Mouse (Mus musculus): ENCODE measurements at regions not wholly inside any gene's neighbourhood (a gene's known extent, or its start where the extent isn't known, plus 50 kb on each side); places are given as distances from the start of the nearest gene placed in this dataset.

GRCm38 (mm10) chr14:114857689-114858088 lies 234.3 kb upstream of the Gpc5 start:
- in situ Hi-C loops (cut with MboI, MseI) = no loop called here

- in situ Hi-C loops (cut with MboI, MseI) = loop anchor here (10.0 kb wide), 1 partner anchor 511 kb away; no protein-coding TSS in a partner anchor
Observed at GRCm38 (mm10) chr14:114863585-114863984, 228.4 kb upstream of the Gpc5 start.

GRCm38 (mm10) chr14:114864102-114864501 lies 227.9 kb upstream of the Gpc5 start:
- in situ Hi-C loops (cut with MboI, MseI) = loop anchor here (10.0 kb wide), 1 partner anchor 511 kb away; no protein-coding TSS in a partner anchor

- in situ Hi-C loops (cut with MboI, MseI) = loop anchor here (10.0 kb wide), 1 partner anchor 506 kb away; no protein-coding TSS in a partner anchor
Observed at GRCm38 (mm10) chr14:114869233-114869632, 222.8 kb upstream of the Gpc5 start.

- in situ Hi-C loops (cut with MboI, MseI) = no loop called here
Observed at GRCm38 (mm10) chr14:114875101-114875500, 216.9 kb upstream of the Gpc5 start.

GRCm38 (mm10) chr14:114876427-114876826 lies 215.6 kb upstream of the Gpc5 start:
- in situ Hi-C loops (cut with MboI, MseI) = no loop called here

GRCm38 (mm10) chr14:114877477-114877876 lies 214.5 kb upstream of the Gpc5 start:
- in situ Hi-C loops (cut with MboI, MseI) = no loop called here

GRCm38 (mm10) chr14:114880291-114880690 lies 211.7 kb upstream of the Gpc5 start:
- in situ Hi-C loops (cut with MboI, MseI) = no loop called here

- in situ Hi-C loops (cut with MboI, MseI) = no loop called here
Observed at GRCm38 (mm10) chr14:114904109-114904508, 187.9 kb upstream of the Gpc5 start.

GRCm38 (mm10) chr14:114912271-114912670 lies 179.7 kb upstream of the Gpc5 start:
- in situ Hi-C loops (cut with MboI, MseI) = loop anchor here (10.0 kb wide), 1 partner anchor 1667 kb away; no protein-coding TSS in a partner anchor

- in situ Hi-C loops (cut with MboI, MseI) = loop anchor here (10.0 kb wide), 1 partner anchor 1668 kb away; no protein-coding TSS in a partner anchor
Observed at GRCm38 (mm10) chr14:114913238-114913637, 178.8 kb upstream of the Gpc5 start.

GRCm38 (mm10) chr14:114945744-114946143 lies 146.3 kb upstream of the Gpc5 start:
- in situ Hi-C loops (cut with MboI, MseI) = no loop called here

- in situ Hi-C loops (cut with MboI, MseI) = no loop called here
Observed at GRCm38 (mm10) chr14:114946321-114946720, 145.7 kb upstream of the Gpc5 start.

- in situ Hi-C loops (cut with MboI, MseI) = no loop called here
Observed at GRCm38 (mm10) chr14:114948341-114949155, 143.5 kb upstream of the Gpc5 start.

GRCm38 (mm10) chr14:114949156-114949496 lies 142.9 kb upstream of the Gpc5 start:
- in situ Hi-C loops (cut with MboI, MseI) = no loop called here

- in situ Hi-C loops (cut with MboI, MseI) = no loop called here
Observed at GRCm38 (mm10) chr14:114952280-114952679, 139.7 kb upstream of the Gpc5 start.

GRCm38 (mm10) chr14:114953070-114953665 lies 138.8 kb upstream of the Gpc5 start:
- in situ Hi-C loops (cut with MboI, MseI) = no loop called here

- in situ Hi-C loops (cut with MboI, MseI) = no loop called here
Observed at GRCm38 (mm10) chr14:114954287-114954686, 137.7 kb upstream of the Gpc5 start.

GRCm38 (mm10) chr14:114955572-114955971 lies 136.4 kb upstream of the Gpc5 start:
- in situ Hi-C loops (cut with MboI, MseI) = no loop called here

- in situ Hi-C loops (cut with MboI, MseI) = no loop called here
Observed at GRCm38 (mm10) chr14:114960273-114960672, 131.7 kb upstream of the Gpc5 start.

- in situ Hi-C loops (cut with MboI, MseI) = no loop called here
Observed at GRCm38 (mm10) chr14:114965941-114966340, 126.1 kb upstream of the Gpc5 start.

GRCm38 (mm10) chr14:114969020-114969419 lies 123.0 kb upstream of the Gpc5 start:
- in situ Hi-C loops (cut with MboI, MseI) = no loop called here

GRCm38 (mm10) chr14:114981120-114981519 lies 110.9 kb upstream of the Gpc5 start:
- in situ Hi-C loops (cut with MboI, MseI) = no loop called here
